Mouse (Mus musculus): Measurements from ENCODE around the gene Fabp2. TPM values are rescaled to one million over a fixed set of nuclear protein-coding genes. Genes with fewer than 3 reads are reported as not detected.
"Not testable (repeated sequence)": the region's sequence is repeated elsewhere in the genome, so short reads cannot be mapped to it uniquely, and the experiment has no call there.

Fabp2 gene
- total RNA-seq, 2 experiments from 2014 or later: not detected

DNA sequence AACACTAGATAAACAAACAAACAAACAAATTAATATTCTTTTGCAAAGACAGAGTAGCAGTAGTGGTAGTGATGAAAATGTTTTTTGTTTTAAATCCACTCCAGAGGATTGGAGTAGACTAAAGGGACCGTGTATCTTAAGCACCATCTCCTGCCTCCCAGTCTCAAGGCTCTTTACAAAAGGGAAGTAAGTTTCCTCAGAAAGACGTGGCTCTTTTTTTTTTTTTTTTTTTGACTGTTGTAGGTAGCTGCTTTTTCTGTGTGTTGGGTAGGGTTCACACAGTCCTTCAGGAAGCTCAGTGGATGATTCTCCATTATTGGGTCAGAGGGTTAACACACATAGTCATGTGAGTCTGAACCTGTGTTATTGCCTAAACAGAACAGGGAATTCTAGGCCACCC lies 23.8 kb downstream of the Fabp2 start:
- intact Hi-C loops (cut with DNase I): no loop called here

DNA sequence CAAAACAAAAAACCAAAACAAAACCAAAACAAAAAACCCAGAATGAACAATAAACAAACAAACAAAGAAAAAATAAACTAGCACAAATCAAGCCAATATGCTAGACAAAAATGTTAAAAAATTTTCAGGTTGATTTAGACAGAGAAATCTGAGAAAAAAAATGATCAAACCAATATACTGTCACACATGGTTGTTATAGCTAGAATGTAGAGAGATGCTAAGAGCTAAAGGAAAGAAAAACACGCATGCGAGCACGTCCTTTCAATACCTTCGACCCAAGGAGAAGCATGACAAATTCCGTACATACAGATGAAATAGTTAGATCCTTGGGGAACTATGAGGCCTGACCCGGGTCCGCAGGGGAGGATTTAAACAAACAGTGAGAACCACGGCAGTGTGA lies 24.4 kb downstream of the Fabp2 start, which contains the start of gene Gm10959:
Gene Gm10959, minus strand, starts transcription at position 101 of the 400 bp plus-strand sequence.
- intact Hi-C loops (cut with DNase I): no loop called here
- DNase-seq: no peak

More for the DNA sequence above, 23.8 kb downstream of the Fabp2 start:
- no peak for DNase-seq

DNA sequence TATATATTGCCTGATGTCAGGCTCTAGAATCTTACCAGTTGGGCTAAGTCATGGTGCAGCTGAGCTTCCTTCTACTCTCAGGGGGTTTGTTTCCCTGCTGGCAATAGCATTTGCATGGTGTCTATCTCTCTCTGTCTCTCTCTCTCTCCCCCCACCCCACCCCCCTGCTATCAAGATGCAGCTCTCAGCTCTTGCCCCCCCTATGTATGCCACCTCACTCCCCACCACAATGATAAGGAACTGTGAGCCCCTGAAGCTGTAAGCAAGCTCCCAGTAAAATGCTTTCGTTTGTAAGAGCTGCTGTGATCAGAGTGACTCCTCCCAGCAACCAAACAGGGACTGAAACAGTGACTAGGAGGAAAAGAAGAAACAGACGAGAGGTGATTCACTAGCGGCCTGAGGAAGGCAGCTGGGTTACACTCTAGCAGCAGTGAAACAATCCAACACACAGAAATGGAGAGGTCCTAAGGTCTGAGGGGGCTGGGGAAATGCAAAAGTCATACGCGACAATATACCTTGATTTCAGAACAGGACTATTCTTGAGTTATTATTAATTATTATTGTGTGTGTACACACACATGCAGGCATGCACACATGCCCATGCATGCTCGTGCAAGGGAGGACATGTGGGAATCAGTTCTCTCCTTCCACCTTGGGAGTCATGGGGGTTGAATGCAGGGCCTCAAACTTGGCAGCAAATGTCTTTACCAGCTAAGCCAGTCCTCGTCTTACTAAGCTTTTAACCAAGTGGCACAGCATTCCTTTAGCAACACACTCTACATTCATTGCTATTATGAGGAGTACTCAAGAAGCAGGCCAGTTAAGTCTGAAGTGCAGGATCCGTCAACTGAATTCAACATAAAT lies 25.9 kb downstream of the Fabp2 start:
- DNase-seq: no peak
- intact Hi-C loops (cut with DNase I): no loop called here

DNA sequence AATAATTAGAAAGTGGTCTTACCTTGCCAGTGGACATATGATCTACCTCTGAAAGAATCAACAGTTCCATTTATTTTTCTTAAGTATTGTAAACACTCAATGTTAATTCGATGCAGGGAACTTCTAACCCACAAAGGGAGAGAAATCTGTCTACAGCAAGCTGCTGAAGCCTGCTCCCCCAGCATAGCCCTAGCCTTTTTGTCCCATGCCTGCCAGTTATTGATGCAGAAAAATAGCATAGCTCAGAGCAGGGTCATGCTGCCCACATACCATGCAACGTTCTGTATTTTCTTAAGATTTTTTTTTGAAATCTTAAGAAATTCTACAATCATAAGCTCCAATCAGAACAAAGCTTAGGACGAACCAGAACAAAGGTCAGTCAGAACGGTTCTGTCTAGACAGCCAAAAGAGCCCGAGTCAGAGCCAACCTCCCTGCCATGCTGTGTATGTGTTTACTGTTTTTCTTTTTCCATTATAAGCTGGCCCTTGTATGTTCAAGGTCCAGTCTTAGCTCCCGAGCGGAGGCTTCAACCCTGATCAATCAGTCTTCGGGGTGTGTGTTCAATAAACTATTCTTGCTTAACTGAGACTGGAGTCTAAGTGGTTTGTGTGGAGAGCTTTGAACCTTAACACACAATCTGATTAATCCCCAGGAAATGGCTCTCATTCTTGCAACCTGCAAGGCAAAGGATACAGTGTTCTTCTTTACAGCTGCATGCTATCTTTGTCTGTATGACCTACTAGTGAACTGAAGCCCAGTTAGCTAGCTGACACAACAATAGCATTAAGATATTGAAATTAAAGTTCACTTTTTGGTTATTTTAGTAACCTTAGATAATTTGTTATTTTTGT lies 27.0 kb downstream of the Fabp2 start:
- intact Hi-C loops (cut with DNase I): no loop called here
- no peak for DNase-seq

DNA sequence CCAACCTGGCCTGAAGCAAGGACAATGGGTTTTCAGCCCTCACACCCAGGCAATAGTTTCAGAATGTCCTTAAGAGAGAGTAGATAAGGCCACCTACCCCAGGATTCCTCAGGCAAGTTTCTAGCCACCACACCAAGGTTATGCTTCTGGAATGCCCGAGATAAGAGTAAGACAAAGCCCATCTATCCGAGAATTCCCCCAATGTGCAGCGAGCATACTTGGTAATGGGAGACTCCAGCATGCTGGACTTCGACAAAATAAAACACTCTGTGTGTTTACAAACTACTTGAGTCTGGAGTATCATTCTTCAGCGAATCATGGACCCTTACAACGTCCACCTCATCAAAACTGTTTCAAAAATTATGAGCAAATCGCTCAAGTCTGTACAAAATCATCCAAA lies 28.3 kb downstream of the Fabp2 start:
- intact Hi-C loops (cut with DNase I): no loop called here

DNA sequence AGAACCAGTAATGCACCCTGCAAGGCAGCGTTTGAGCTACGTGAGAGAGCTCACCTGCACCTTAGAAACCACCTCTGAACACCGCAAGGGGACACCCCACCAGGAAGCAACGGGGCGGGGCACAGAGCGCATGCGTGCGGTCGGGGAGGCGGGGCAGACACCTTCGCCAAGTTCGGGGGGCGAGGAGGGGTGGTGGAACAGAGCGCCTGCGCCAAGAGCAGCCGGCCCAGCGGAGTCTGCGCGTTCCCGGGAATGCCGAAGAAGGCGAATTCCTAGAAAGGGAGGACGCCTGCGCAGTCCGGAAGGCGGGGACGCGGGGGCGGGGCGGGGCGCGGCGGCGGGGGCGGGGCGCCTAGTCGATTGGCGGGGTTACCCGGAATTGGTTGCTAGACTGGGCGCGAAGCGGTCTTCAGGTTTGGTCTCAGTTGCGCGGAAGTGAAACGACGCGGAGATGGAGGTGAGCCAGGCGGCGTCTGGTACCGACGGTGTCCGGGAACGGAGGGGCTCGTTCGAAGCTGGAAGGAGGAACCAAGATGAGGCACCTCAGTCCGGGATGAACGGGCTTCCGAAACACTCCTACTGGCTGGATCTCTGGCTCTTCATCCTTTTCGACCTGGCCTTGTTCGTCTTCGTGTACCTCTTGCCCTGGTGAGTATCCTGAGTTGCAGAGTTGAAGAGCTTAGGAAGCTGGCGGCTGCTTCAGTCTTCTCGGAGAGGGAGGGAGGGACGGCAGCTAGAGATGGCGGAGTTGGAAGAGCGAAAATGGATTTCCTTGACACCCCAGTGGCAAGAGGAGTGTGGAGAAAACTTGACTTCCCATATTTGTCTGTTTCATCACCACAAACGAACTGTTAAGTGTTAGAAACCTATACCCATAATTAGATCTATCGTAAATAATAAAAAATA lies 29.4 kb downstream of the Fabp2 start, which contains the start of gene 1810037I17Rik:
Gene 1810037I17Rik, plus strand, starts transcription at position 195 of the 906 bp plus-strand sequence.
- intact Hi-C loops (cut with DNase I): no loop called here
- peak; percentile 97 to 98 for DNase-seq

More for the DNA sequence above, 28.3 kb downstream of the Fabp2 start:
- no peak for DNase-seq

DNA sequence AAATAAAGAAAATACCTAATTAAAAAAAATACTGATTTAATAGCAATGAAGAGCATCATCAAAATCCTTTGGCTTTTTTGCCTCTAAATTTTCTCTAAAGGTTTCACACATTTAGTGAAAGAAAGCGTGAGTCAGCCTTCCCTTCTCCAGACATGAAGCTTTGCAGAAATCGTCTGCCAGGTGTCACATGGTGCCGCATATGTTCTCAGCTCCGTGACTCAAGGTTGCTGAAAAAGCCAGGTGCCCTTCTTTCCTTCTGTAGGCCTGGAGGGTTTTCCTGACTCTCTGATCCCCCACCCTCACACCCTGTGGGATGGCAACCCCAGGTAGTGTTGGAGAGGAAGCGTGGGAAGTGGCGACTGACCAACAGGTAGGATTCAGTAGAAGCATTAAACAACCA lies 34.9 kb downstream of the Fabp2 start:
- intact Hi-C loops (cut with DNase I): no loop called here
- DNase-seq: no peak

DNA sequence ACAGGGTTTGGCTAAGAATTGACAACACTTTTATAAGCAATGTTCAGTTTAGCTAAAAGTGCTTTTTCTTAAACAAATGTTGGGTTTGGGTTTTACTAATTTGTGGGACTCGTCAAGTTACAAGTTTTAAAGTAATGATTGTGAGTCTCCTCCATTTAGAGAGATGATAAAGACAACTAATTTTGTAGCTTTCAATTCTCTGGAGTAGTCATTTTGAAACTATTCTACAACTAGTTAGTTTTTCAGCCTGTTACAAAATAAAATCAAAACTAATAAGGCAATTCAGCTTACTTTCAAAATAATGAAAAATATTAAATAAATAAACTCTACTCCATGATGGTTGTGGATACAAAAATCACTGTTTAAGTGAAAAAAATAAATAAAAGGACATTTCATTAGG lies 37.6 kb downstream of the Fabp2 start:
- DNase-seq: no peak
- intact Hi-C loops (cut with DNase I): no loop called here

DNA sequence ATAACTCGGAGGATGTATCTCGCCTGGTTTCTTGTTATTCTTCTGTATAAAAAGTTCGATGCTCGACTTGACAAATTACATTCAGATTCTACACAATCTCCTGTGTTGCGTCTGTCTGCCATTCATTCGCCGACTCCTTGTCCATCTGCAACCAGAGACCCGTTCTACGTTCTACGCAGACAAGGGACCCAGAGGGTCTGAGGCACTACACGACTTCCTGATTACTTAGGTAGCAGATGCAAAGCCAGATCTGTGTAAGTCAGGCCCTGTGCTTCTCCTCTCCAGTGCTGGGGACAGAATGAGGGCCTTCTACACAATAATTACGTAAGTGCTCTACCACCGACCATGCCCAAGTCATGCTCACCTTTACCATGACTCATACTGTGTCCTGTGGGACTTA lies 42.3 kb downstream of the Fabp2 start:
- intact Hi-C loops (cut with DNase I); DNase-seq: not testable (repeated sequence)

DNA sequence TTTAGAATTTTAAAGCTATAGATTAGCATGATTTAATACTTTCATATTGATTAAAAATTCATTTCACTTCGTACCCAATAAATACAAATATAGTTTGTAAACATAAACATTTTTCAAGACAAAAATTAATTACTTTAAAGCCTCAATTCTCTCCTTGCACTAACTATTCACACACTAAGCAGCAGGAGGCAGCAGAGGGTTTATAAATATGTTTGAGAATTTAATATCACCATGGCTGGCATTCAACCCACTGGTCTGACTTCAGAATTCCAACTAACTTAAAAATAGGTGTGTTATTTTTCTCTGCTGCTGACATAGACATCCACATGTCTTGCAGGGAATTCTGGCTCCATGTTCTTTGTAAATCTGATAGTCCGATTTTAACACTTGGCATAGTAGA lies 44.3 kb downstream of the Fabp2 start:
- intact Hi-C loops (cut with DNase I): no loop called here

DNA sequence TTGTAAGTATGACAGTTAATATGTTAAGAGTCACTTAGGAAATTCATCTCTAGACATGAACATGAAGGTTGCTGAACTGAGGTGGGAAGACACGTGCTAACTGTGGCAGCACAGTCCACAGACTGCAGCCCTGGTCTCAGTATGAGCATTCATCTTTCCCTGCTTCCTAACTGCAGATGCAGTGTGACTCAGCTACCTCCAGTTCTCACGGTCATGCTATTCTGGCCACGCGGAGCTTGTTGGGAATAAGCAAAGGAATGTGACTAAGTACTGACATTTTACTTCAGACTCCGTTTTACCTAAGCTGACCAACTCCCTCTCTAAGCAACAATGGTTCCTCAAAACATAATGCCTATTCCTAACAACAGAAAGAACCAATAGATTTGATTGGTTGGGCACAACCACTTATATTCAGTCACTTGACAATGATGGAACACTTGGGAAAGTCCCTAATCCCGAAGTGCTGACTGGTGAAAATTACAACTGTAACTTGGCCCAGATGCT lies 48.6 kb downstream of the Fabp2 start:
- intact Hi-C loops (cut with DNase I): no loop called here
- no peak for DNase-seq

More for the DNA sequence above, 44.3 kb downstream of the Fabp2 start:
- DNase-seq: peak; percentile 47 to 77

Other genes with a start within 250 kb of the Fabp2 start
- gene Pde5a, start 166.1 kb upstream of the Fabp2 start, total RNA-seq (2021): 1 to 10 TPM; 6.5 to 9.0 TPM
- gene Gm10959, start 24.3 kb downstream of the Fabp2 start, total RNA-seq (2021): not detected
- gene 1810037I17Rik, start 29.1 kb downstream of the Fabp2 start, total RNA-seq (2021): 10 to 100 TPM; 85.8 to 97.7 TPM
- gene Usp53, start 89.4 kb downstream of the Fabp2 start, total RNA-seq (2021): 1 to 10 TPM; 8.3 to 9.2 TPM
- 1,000 to 10,000 TPM; 1,719 to 1,785 TPM for gene Myoz2, start 139.9 kb downstream of the Fabp2 start, total RNA-seq (2021)

Measured in heart, postnatal 14 days (tissue).